Mouse (Mus musculus) hindbrain, embryonic 11.5 days (tissue): Measurements from ENCODE around the gene Rab11fip4. TPM values are rescaled to one million over a fixed set of nuclear protein-coding genes. Genes with fewer than 3 reads are reported as not detected.

Source experiments
- ATAC-seq: fragments of 200-750 bp; cut with Nextera tagmentation; 2 replicates; pipeline ENCODE4 v1.8.0; 2017; ENCODE audit warnings: mild to moderate bottlenecking, moderate TSS enrichment, moderate library complexity; ENCODE audit not compliant: low FRiP score
- DNase-seq: peaks from one replicate; pipeline ENCODE4 v3.0.0-alpha.2; 2015; ENCODE audit warnings: low spot score
- H3K27ac ChIP-seq: fragments of 300-500 bp; sonication (generic); 2 replicates; pipeline ENCODE4 v1.5.1; 2014; ENCODE audit warnings: mild to moderate bottlenecking, low read depth, low read length
- H3K27me3 ChIP-seq: fragments of 300-500 bp; sonication (generic); 2 replicates; pipeline ENCODE4 v1.6.1; 2014; ENCODE audit warnings: mild to moderate bottlenecking, low read length, moderate library complexity, mixed read lengths; ENCODE audit not compliant: control insufficient read depth, insufficient read depth
- H3K36me3 ChIP-seq: fragments of 300-500 bp; sonication (generic); 2 replicates; pipeline ENCODE4 v1.6.1; 2014; ENCODE audit warnings: mild to moderate bottlenecking, low read length, moderate library complexity, mixed read lengths; ENCODE audit not compliant: control insufficient read depth, insufficient read depth
- H3K4me1 ChIP-seq: fragments of 300-500 bp; sonication (generic); replicated peaks from 2 replicates; pipeline ENCODE4 v1.6.1; 2014; ENCODE audit warnings: low read length, mixed read lengths; ENCODE audit not compliant: control insufficient read depth, insufficient read depth
- H3K4me2 ChIP-seq: fragments of 300-500 bp; sonication (generic); replicated peaks from 2 replicates; pipeline ENCODE4 v1.6.1; 2014; ENCODE audit warnings: mild to moderate bottlenecking, low read depth, low read length
- H3K4me3 ChIP-seq: fragments of 300-500 bp; sonication (generic); 2 replicates; pipeline ENCODE4 v1.5.1; 2014; ENCODE audit warnings: low read depth, low read length
- H3K9ac ChIP-seq: fragments of 300-500 bp; sonication (generic); 2 replicates; pipeline ENCODE4 v1.6.1; 2014; ENCODE audit warnings: low read depth, low read length
- H3K9me3 ChIP-seq: fragments of 300-500 bp; sonication (generic); 2 replicates; pipeline ENCODE4 v1.6.1; 2016; ENCODE audit warnings: low read length; ENCODE audit not compliant: control insufficient read depth
- WGBS: fragments of 180-500 bp; shearing (Covaris S2); extraction: QIAGEN DNeasy Blood & Tissue Kit; methylation state at CpG from one replicate; pipeline ENCODE4 v1.1.7; 2014; 5-methylcytosine and 5-hydroxymethylcytosine counted together
- polyA plus RNA-seq: library from polyadenylated mRNA; unstranded; fragments of >200 nt; fragmentation: Nextera tagmentation; extraction: Ambion mirVana; gene quantifications from 2 replicates; pipeline ENCODE4 v1.2.1, GENCODE M21; 2014

The Rab11fip4 gene
- polyA plus RNA-seq, 1 experiment from 2014 or later = 11.5 TPM

GRCm38 (mm10) chr11:79652921-79653575, 62.0 kb downstream of the Rab11fip4 start:
- Histone ChIP-seq H3K9me3 (no peaks in the 10 kb centered on the region), H3K4me3 (no peak overlapping the region), H3K4me2 (no peak overlapping the region), H3K27ac (no peak overlapping the region), H3K36me3 (no peaks in the 10 kb centered on the region), H3K9ac (no peak overlapping the region), H3K4me1 (peaks cover 7% of the 10 kb centered on the region), H3K27me3 (no peaks in the 10 kb centered on the region; the same call in 1 of the 2 replicates)
- ATAC-seq = no peak
- WGBS = 86% methylated on average over 20 of the region's 20 CpGs
- DNase-seq = no peak

- H3K9ac ChIP-seq = no peak overlapping the region
- no peak overlapping the region for H3K4me3 ChIP-seq
- no peaks in the 10 kb centered on the region; the same call in 1 of the 2 replicates for H3K27me3 ChIP-seq
- H3K4me2 ChIP-seq = no peak overlapping the region
- no peak overlapping the region for H3K27ac ChIP-seq
- ATAC-seq (no peak), DNase-seq (no peak)
- no peaks in the 10 kb centered on the region for H3K36me3 ChIP-seq
- H3K9me3 ChIP-seq = no peaks in the 10 kb centered on the region
- WGBS = 87% methylated on average over 4 of the region's 4 CpGs
- peaks cover 3% of the 10 kb centered on the region; the same call in 1 of the 2 replicates for H3K4me1 ChIP-seq
Measured at GRCm38 (mm10) chr11:79654407-79654831, 63.4 kb downstream of the Rab11fip4 start.

- no peaks in the 10 kb centered on the region; the same call in 1 of the 2 replicates for H3K27me3 ChIP-seq
- no peaks in the 10 kb centered on the region for H3K9me3 ChIP-seq
- H3K4me2 ChIP-seq = no peak overlapping the region
- no peak overlapping the region for H3K9ac ChIP-seq
- H3K27ac ChIP-seq = no peak overlapping the region
- DNase-seq (no peak), ATAC-seq (no peak)
- no peak overlapping the region for H3K4me3 ChIP-seq
- WGBS = 85% methylated on average over 7 of the region's 7 CpGs
- peaks cover 1% of the 10 kb centered on the region; the same call in 1 of the 2 replicates for H3K4me1 ChIP-seq
- no peaks in the 10 kb centered on the region for H3K36me3 ChIP-seq
Measured at GRCm38 (mm10) chr11:79655592-79655991, 64.6 kb downstream of the Rab11fip4 start.

- no peaks in the 10 kb centered on the region for H3K27me3 ChIP-seq
- H3K4me2 ChIP-seq = no peak overlapping the region
- DNase-seq = no peak
- 68% methylated on average over 1 of the region's 1 CpGs for WGBS
- no peak overlapping the region for H3K4me3 ChIP-seq
- peaks cover 3% of the 10 kb centered on the region for H3K4me1 ChIP-seq
- no peak overlapping the region for H3K9ac ChIP-seq
- no peaks in the 10 kb centered on the region for H3K9me3 ChIP-seq
- no peak for ATAC-seq
- H3K27ac ChIP-seq = no peak overlapping the region
- no peaks in the 10 kb centered on the region for H3K36me3 ChIP-seq
Measured at GRCm38 (mm10) chr11:79656491-79656890, 65.5 kb downstream of the Rab11fip4 start.

- 77% methylated on average over 5 of the region's 5 CpGs for WGBS
- no peak for ATAC-seq
- H3K27ac ChIP-seq = no peak overlapping the region
- no peak overlapping the region for H3K9ac ChIP-seq
- no peak overlapping the region for H3K4me3 ChIP-seq
- H3K4me1 ChIP-seq = peaks cover 9% of the 10 kb centered on the region
- H3K9me3 ChIP-seq = no peaks in the 10 kb centered on the region
- H3K27me3 ChIP-seq = no peaks in the 10 kb centered on the region
- no peak overlapping the region for H3K4me2 ChIP-seq
- no peak for DNase-seq
- no peaks in the 10 kb centered on the region for H3K36me3 ChIP-seq
Measured at GRCm38 (mm10) chr11:79657053-79657452, 66.0 kb downstream of the Rab11fip4 start.

- H3K4me2 ChIP-seq = no peak overlapping the region
- no peaks in the 10 kb centered on the region for H3K36me3 ChIP-seq
- ATAC-seq (no peak), DNase-seq (no peak)
- no peaks in the 10 kb centered on the region for H3K27me3 ChIP-seq
- no peak overlapping the region for H3K27ac ChIP-seq
- H3K9me3 ChIP-seq = no peaks in the 10 kb centered on the region
- WGBS = 92% methylated on average over 10 of the region's 10 CpGs
- peaks cover 9% of the 10 kb centered on the region for H3K4me1 ChIP-seq
- no peak overlapping the region for H3K4me3 ChIP-seq
- no peak overlapping the region for H3K9ac ChIP-seq
Measured at GRCm38 (mm10) chr11:79658205-79658825, 67.3 kb downstream of the Rab11fip4 start.

- peak overlapping the region; percentile 76 for H3K9ac ChIP-seq
- H3K27ac ChIP-seq = 0 out of 2 replicates have a peak overlapping the region, but pooled peaks have one; percentile 44
- peak overlapping the region; percentile 98 for H3K4me2 ChIP-seq
- peak overlapping the region; percentile 51 for H3K4me3 ChIP-seq
- peak; percentile 90 for DNase-seq
- WGBS = under 1% methylated on average over 68 of the region's 69 CpGs
- H3K27me3 ChIP-seq = no peaks in the 10 kb centered on the region
- H3K9me3 ChIP-seq = no peaks in the 10 kb centered on the region
- H3K4me1 ChIP-seq = peaks cover 9% of the 10 kb centered on the region
- ATAC-seq = peak; percentile 75
- no peaks in the 10 kb centered on the region for H3K36me3 ChIP-seq
Measured at GRCm38 (mm10) chr11:79660361-79661205, 69.6 kb downstream of the Rab11fip4 start.

- Histone ChIP-seq H3K36me3 (no peaks in the 10 kb centered on the region), H3K27me3 (no peaks in the 10 kb centered on the region), H3K27ac (no peak overlapping the region), H3K4me1 (peaks cover 9% of the 10 kb centered on the region), H3K9ac (no peak overlapping the region), H3K4me2 (peak overlapping the region; percentile 98), H3K4me3 (no peak overlapping the region), H3K9me3 (no peaks in the 10 kb centered on the region)
- 68% methylated on average over 6 of the region's 6 CpGs for WGBS
- no peak for DNase-seq
- ATAC-seq = no peak
Measured at GRCm38 (mm10) chr11:79661877-79662545, 71.0 kb downstream of the Rab11fip4 start.
